Mouse (Mus musculus) heart, embryonic 10.5 days (tissue): ENCODE results near the gene Hoxb5. TPM values are rescaled to one million over a fixed set of nuclear protein-coding genes. Genes with fewer than 3 reads are reported as not detected.

Experiments used
- DNase-seq: peaks from one replicate; pipeline ENCODE4 v3.0.0-alpha.2; 2017; ENCODE audit warnings: low spot score
- H3K27ac ChIP-seq: fragments of 300-500 bp; sonication (generic); 2 replicates; pipeline ENCODE4 v1.5.1; 2016; ENCODE audit warnings: mild to moderate bottlenecking
- H3K27me3 ChIP-seq: fragments of 300-500 bp; sonication (generic); 2 replicates; pipeline ENCODE4 v1.6.1; 2016; ENCODE audit warnings: mild to moderate bottlenecking; ENCODE audit not compliant: poor library complexity, insufficient read depth, severe bottlenecking
- H3K36me3 ChIP-seq: fragments of 300-500 bp; sonication (generic); 2 replicates; pipeline ENCODE4 v1.6.1; 2016; ENCODE audit warnings: mild to moderate bottlenecking, moderate library complexity
- H3K4me1 ChIP-seq: fragments of 300-500 bp; sonication (generic); 2 replicates; pipeline ENCODE4 v1.6.1; 2016; ENCODE audit warnings: mild to moderate bottlenecking
- H3K4me3 ChIP-seq: fragments of 300-500 bp; sonication (generic); 2 replicates; pipeline ENCODE4 v1.5.1; 2016; ENCODE audit warnings: mild to moderate bottlenecking, moderate library complexity
- H3K9me3 ChIP-seq: fragments of 300-500 bp; sonication (generic); 2 replicates; pipeline ENCODE4 v1.6.1; 2016; ENCODE audit warnings: mild to moderate bottlenecking, moderate library complexity
- WGBS: fragments of 180-500 bp; shearing (Covaris S2); methylation state at CpG from one replicate; pipeline ENCODE4 v1.1.7; 2016; 5-methylcytosine and 5-hydroxymethylcytosine counted together
- polyA plus RNA-seq: library from polyadenylated mRNA; unstranded; fragments of >200 nt; fragmentation: Nextera tagmentation; extraction: Ambion mirVana; gene quantifications from 2 replicates; pipeline ENCODE4 v1.2.1, GENCODE M21; 2016

Gene Hoxb5
- polyA plus RNA-seq, 1 experiment from 2014 or later = 5.2 TPM

DNA sequence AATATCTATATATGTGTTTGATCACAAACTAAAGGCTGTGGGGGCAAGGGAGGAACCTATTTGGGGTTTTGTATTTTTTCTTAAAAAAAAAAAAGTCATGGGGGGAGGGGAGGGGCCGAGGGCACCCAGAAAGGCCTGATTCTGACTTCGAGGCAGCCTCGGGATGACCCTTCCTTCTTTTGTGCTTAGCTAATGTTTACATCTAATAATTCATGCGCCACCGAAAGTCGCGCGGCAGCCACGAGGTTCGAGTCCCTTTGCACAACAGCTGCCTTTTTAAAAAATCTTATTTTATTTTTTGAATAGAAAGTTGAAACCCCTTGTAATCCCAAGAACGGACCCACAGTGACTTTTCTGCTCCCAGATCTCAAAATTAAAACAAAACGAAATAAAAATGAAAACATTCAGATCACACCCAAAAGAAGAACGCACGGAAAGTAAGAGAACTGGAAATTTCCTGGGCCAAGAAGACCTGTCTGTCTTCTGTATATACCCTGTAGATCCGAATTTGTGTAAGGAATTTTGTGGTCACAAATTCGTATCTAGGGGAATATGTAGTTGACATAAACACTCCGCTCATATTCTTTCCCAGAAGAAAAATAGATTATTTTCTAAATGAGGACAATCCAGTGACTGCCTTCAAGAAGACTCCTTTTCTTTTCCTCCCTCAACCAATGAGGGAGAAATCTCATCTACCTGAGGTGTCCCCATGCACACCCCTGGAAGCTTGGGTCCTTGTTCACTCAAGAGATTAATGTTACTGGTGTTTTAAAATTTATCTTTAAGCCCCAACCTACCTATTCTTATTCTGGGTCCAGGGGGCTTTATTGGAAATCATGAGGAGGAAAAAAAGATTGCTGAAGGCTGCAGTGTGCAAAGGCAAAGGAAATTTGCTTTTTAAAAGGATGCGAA is 13.8 kb downstream of the Hoxb5 start:
- H3K4me1 ChIP-seq = peaks cover 37% of the 10 kb centered on the region
- H3K27me3 ChIP-seq = peaks cover 99% of the 10 kb centered on the region
- H3K9me3 ChIP-seq = no peaks in the 10 kb centered on the region
- no peak overlapping the region for H3K4me3 ChIP-seq
- no peak for DNase-seq
- H3K27ac ChIP-seq = no peak overlapping the region
- H3K36me3 ChIP-seq = no peaks in the 10 kb centered on the region
- WGBS = 10% methylated on average over 18 of the region's 18 CpGs

DNA sequence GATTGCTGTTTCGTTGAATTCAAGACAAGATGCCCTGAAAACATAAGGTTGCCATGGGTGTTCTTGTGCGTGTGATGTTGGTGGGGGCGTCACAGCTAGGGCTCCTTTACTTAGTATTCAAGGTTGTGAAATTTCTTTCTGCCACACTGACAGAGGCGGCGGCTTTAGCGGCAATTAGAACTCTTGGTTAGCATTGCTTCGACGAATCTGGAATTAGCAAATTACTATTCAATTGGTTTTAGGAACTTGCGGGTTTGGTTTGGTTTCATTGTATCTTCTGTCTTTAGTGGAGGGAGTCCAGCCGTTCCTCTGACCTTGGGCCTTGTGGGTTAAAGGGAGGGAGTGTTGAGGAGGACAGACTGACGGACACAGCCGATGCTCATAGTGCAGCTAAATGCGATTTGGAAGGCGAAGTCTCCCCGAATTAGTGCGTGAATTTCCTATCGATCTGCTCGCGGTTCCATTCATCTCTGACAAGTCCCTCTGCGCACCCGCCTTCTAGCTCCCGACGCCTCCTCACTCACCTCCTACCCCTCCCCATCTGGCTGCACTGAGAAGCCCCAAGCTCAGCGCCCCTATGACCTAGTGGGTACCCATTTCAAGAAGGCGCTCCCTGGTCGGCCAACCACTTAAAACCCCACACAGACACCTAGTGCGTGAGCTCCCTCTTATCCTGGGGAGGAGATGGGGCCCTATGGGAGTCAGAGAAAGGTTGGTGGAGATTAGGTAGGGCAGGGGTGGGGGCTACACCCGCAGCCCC is 14.7 kb downstream of the Hoxb5 start, which contains the start of gene Hoxb4:
Gene Hoxb4, plus strand, starts transcription at position 660 of the 760 bp plus-strand sequence.
- WGBS = 2% methylated on average over 28 of the region's 28 CpGs
- peaks cover 34% of the 10 kb centered on the region for H3K4me1 ChIP-seq
- H3K4me3 ChIP-seq = peak within 1 kb of the TSS; percentile 71
- no peaks in the 10 kb centered on the region for H3K9me3 ChIP-seq
- DNase-seq = no peak
- peak within 1 kb of the TSS; percentile 89 for H3K27ac ChIP-seq
- H3K27me3 ChIP-seq = peaks cover 99% of the 10 kb centered on the region
- H3K36me3 ChIP-seq = no peaks in the 10 kb centered on the region

DNA sequence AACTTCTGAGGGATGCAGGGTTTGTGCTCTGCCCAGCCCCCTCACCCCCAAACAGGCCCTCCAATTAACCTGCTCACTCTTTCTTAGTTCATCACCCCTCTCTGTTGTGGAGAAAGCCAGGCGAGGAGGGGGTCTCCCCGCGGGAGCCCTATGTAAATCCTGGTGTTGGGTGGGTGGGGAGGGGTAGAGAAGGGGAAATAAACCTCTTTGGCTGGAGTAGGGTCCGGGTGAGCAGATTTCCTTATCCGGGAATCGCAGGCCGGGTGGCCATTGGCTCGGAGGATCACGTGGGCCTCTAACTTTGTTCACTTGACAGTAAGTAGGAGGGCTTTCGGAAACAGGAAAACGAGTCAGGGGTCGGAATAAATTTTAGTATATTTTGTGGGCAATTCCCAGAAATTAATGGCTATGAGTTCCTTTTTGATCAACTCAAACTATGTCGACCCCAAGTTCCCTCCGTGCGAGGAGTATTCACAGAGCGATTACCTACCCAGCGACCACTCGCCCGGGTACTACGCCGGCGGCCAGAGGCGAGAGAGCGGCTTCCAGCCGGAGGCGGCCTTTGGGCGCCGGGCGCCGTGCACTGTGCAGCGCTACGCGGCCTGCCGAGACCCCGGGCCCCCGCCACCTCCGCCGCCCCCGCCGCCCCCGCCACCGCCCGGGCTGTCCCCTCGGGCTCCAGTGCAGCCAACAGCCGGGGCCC is 15.4 kb downstream of the Hoxb5 start:
- no peaks in the 10 kb centered on the region for H3K9me3 ChIP-seq
- H3K27me3 ChIP-seq = peaks cover 99% of the 10 kb centered on the region
- H3K4me3 ChIP-seq = peak overlapping the region; percentile 71
- 1% methylated on average over 45 of the region's 45 CpGs for WGBS
- H3K36me3 ChIP-seq = no peaks in the 10 kb centered on the region
- H3K4me1 ChIP-seq = peaks cover 34% of the 10 kb centered on the region
- peak overlapping the region; percentile 89 for H3K27ac ChIP-seq
- no peak for DNase-seq

DNA sequence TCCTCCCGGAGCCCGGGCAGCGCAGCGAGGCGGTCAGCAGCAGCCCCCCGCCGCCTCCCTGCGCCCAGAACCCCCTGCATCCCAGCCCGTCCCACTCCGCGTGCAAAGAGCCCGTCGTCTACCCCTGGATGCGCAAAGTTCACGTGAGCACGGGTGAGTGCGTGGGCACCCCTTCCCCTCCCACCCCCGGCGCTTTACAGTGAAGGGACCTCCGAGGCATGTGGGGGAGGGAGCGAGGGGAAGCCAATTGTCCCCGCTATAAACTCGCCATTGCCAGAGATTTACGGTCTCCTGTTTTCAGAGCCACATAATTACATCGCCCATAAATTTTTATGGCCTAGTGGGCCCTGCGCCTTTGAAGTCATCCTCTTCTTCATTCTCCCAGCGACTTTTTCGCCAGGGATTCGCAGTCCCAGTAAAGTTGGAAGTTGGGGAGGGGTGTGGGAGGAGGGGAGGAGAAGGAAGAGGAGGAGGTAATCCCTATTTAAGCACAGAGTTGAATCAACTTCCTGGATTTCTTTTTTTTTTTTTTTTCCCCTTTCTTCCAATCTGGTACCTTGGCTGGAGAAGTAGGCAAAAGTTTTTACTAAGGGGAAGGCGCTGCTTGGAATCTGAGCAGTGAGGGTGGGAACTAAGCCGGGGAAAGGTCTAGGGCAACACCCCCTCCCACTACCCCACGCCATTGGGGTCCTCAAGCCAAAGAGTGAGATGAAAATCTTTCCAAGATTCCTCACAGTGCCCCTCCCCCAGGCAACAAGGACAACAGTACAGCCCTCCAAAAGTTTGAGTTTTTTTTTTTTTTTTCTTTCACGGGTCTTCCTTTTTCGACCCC is 16.2 kb downstream of the Hoxb5 start:
- Histone ChIP-seq H3K27me3 (peaks cover 99% of the 10 kb centered on the region), H3K4me1 (peaks cover 28% of the 10 kb centered on the region), H3K4me3 (peak overlapping the region; percentile 71), H3K27ac (peak overlapping the region; percentile 89), H3K9me3 (no peaks in the 10 kb centered on the region), H3K36me3 (no peaks in the 10 kb centered on the region)
- WGBS = under 1% methylated on average over 34 of the region's 34 CpGs
- DNase-seq = no peak

DNA sequence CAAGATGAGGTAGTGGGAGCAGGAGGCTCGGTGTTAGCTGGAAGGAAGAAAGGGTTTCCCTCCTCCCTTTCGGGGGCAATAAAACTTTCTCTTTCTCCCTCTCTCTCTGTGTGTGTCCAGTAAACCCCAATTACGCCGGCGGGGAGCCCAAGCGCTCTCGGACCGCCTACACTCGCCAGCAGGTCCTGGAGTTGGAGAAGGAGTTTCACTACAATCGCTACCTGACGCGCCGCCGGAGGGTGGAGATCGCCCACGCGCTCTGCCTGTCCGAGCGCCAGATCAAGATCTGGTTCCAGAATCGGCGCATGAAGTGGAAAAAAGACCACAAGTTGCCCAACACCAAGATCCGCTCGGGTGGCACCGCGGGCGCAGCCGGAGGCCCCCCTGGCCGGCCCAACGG is 16.8 kb downstream of the Hoxb5 start:
- H3K4me1 ChIP-seq = peaks cover 24% of the 10 kb centered on the region
- H3K27ac ChIP-seq = peak overlapping the region; percentile 89
- H3K9me3 ChIP-seq = no peaks in the 10 kb centered on the region
- under 1% methylated on average over 29 of the region's 29 CpGs for WGBS
- H3K4me3 ChIP-seq = peak overlapping the region; percentile 71
- no peaks in the 10 kb centered on the region for H3K36me3 ChIP-seq
- H3K27me3 ChIP-seq = peaks cover 99% of the 10 kb centered on the region
- no peak for DNase-seq

DNA sequence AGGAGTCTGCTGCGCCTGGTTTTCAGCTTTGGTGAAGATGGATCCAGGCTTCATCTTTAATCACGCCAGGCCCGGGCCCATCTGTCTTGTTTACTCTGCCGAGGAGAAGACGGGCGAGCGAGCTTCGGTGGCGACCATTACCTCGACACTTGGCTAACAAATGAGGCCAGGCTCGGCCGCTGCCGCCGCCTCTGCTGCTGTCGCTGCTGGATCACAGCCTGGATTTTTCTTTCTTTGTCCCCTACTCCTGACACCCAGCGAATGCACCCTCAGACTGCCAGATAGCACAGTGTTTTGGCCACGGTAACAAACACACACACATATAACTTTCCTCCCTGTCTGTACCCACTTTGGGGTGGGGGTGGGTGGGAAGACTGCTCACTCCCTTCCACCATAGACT is 17.6 kb downstream of the Hoxb5 start:
- no peak for DNase-seq
- Histone ChIP-seq H3K27ac (peak overlapping the region; percentile 89; the same call in 1 of the 2 replicates), H3K9me3 (no peaks in the 10 kb centered on the region), H3K27me3 (peaks cover 99% of the 10 kb centered on the region), H3K4me1 (peaks cover 25% of the 10 kb centered on the region), H3K4me3 (peak overlapping the region; percentile 71), H3K36me3 (no peaks in the 10 kb centered on the region)
- 6% methylated on average over 17 of the region's 17 CpGs for WGBS

DNA sequence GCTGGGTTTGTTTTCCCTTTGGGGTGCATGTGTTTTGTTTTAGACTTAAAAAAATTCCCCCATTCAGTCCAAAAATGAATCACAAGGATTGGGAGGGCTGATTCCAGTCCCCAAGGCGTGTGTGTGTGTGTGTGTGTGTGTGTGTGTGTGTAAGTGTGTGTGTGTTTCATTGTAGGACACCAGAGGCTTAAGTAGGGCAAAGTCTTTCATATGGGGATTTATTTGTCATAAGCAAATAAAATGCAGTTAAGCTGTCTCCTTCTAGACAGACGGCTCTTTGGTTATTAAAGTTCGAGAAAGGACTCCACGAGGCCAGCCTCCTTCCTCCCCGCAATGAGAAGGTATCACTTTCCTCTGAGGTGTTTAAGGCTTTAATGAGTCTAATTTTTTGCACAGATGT is 18.7 kb downstream of the Hoxb5 start:
- H3K27ac ChIP-seq = no peak overlapping the region
- H3K4me3 ChIP-seq = peak overlapping the region; percentile 4; the same call in 1 of the 2 replicates
- H3K36me3 ChIP-seq = no peaks in the 10 kb centered on the region
- H3K27me3 ChIP-seq = peaks cover 99% of the 10 kb centered on the region
- peaks cover 31% of the 10 kb centered on the region for H3K4me1 ChIP-seq
- no peaks in the 10 kb centered on the region for H3K9me3 ChIP-seq
- WGBS = 29% methylated on average over 5 of the region's 5 CpGs
- no peak for DNase-seq

DNA sequence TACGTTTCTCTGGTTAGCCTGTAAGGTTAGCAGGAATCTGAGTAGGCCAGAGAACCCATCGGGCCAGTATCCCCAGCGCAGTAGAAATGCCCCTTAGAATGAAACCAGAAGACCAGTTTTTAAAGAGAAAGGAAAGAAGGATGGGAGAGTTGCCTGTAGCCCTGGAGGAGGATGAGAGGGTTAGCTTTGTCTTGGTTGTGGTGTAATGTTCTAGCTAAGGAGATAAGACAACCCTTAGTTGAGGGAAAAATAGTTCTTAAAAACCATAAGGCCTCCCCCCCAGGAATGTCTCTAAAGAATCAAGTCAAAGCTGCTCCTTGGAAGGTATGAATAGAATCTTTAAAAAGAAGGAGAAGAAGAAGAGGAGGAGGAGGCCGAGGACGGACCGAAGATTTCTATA is 19.6 kb downstream of the Hoxb5 start:
- peaks cover 31% of the 10 kb centered on the region for H3K4me1 ChIP-seq
- no peak overlapping the region for H3K4me3 ChIP-seq
- DNase-seq = no peak

DNA sequence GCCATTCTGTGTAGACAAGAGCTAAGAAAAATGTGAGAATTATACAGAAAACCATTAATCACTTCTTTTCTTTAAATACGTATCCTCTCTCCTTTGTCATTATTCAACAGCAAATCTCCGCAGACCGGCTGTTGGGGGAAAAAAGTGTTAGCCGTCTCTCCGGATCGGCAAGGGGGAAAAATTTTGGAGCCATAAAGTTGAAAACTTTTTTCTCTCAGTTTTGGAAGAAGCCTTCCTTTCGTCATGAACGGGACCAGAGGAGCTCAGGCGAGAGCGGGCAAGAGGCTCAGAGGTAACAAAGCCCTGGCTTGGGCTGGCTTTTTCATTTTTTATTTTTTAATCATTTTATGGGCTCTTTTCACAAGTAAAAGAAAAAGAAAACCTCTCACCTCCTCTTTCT is 20.0 kb downstream of the Hoxb5 start, which contains the start of gene Hoxb3:
Gene Hoxb3, plus strand, starts transcription at position 173 of the 400 bp plus-strand sequence.
- Histone ChIP-seq H3K36me3 (no peaks in the 10 kb centered on the region), H3K27ac (peak within 1 kb of the TSS; percentile 59; the same call in 1 of the 2 replicates), H3K27me3 (peaks cover 99% of the 10 kb centered on the region), H3K9me3 (no peaks in the 10 kb centered on the region), H3K4me3 (peak within 1 kb of the TSS; percentile 29; the same call in 1 of the 2 replicates), H3K4me1 (peaks cover 28% of the 10 kb centered on the region)
- WGBS = 16% methylated on average over 10 of the region's 10 CpGs
- no peak for DNase-seq

More for the DNA sequence above, 19.6 kb downstream of the Hoxb5 start:
- WGBS = 14% methylated on average over 6 of the region's 6 CpGs
- Histone ChIP-seq H3K9me3 (no peaks in the 10 kb centered on the region), H3K27ac (peak overlapping the region; percentile 47; the same call in 1 of the 2 replicates), H3K36me3 (no peaks in the 10 kb centered on the region), H3K27me3 (peaks cover 99% of the 10 kb centered on the region)

DNA sequence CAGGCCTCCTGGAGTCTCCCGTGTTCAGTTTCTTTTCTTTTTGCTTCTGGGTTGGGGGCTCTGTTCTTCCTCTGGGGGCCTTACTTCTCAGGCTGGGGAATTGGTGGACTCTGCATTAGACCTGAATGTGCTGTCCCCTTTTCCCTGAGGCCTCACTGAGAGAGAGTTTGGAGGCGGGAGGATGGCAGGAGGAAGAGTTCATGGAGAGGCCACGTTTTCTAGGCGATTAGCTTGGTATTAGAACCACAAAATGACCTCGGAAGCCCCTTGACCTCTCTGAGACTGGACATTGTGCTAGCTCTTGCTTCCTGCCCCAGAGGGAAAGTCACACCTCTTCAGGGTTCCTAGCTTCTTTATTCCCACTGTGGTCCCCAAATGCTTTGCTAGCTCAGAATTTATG is 21.0 kb downstream of the Hoxb5 start:
- H3K36me3 ChIP-seq = no peaks in the 10 kb centered on the region
- peaks cover 100% of the 10 kb centered on the region for H3K27me3 ChIP-seq
- H3K4me1 ChIP-seq = peaks cover 21% of the 10 kb centered on the region
- WGBS = 4% methylated on average over 5 of the region's 5 CpGs
- H3K4me3 ChIP-seq = peak overlapping the region; percentile 29; the same call in 1 of the 2 replicates
- H3K9me3 ChIP-seq = no peaks in the 10 kb centered on the region
- peak overlapping the region; percentile 59; the same call in 1 of the 2 replicates for H3K27ac ChIP-seq
- DNase-seq = no peak

DNA sequence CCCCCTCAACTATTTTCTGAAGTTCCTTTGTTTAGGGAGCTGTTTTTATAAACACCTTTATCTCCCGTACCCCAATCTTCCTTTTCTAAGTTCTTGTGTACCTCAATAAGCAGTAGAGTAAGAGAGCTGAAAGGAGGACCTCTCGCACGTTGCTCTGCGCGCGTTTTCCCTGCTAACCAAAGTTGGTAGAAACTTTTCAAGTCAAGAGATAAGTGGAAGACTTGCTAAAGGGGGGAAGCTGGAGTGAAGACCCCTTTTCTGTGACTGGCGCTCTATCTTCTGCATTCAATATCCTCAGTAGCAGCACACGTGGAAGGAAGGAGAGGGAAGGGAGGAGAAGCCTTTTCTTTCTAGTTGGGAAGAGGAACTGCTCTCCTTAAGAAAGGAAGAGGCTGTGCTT is 21.8 kb downstream of the Hoxb5 start:
- Histone ChIP-seq H3K9me3 (no peaks in the 10 kb centered on the region), H3K4me1 (peaks cover 14% of the 10 kb centered on the region), H3K27ac (peak overlapping the region; percentile 77), H3K27me3 (peaks cover 100% of the 10 kb centered on the region), H3K4me3 (no peak overlapping the region), H3K36me3 (no peaks in the 10 kb centered on the region)
- DNase-seq = no peak
- WGBS = 9% methylated on average over 8 of the region's 8 CpGs
